Mouse (Mus musculus) naive thymus-derived CD4-positive, alpha-beta T cell, adult 5 months (primary cell): ENCODE results near the gene Slc1a2. TPM values are rescaled to one million over a fixed set of nuclear protein-coding genes. Genes with fewer than 3 reads are reported as not detected.

Experiments used
- polyA plus RNA-seq: library from polyadenylated mRNA; unstranded; fragments of 100-300 nt; shearing (Covaris generic); gene quantifications from one replicate; pipeline ENCODE4 v1.2.1, GENCODE M21; 2017

The Slc1a2 gene
- polyA plus RNA-seq, result not detected

DNA sequence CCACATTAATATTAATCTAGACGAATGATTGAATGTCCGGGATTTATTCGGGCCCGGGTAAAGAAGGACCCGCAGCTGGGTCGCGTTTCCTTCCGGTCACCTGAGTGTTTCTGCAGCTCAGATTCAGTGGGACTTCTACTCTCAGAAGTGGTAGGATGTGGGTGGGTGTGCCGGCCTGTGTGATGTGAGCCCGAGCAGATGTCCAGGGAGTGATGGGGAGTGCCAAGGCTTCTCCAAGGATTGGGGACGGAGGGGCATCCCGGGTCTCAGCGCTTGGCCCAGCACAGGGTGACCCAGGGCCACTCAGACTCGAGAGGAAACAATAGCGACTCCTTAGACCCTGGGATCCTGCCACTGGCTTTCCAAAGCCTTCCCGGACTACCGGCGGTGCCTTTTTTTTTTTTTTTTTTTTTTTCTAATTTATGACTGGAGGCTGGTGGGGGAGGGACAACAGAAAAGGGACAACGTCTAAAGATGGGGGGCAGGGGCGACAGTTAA is at the start of gene Slc1a2:
Gene Slc1a2 (plus strand): TSS at position 497 of the 498 bp plus-strand sequence.

Other genes with a start within 250 kb of the Slc1a2 start
- gene Fjx1, start 206.2 kb upstream of the Slc1a2 start, polyA plus RNA-seq, result not detected
- not detected for gene Pamr1, start 108.6 kb upstream of the Slc1a2 start, polyA plus RNA-seq
- 24.0 TPM for gene Cd44, start 243.0 kb downstream of the Slc1a2 start, polyA plus RNA-seq